Mouse (Mus musculus) stomach, embryonic 16.5 days (tissue): Measurements from ENCODE around the gene Brip1. TPM values are rescaled to one million over a fixed set of nuclear protein-coding genes. Genes with fewer than 3 reads are reported as not detected.

ENCODE experiments used
- ATAC-seq: fragments of 200-750 bp; cut with Nextera tagmentation; 2 replicates; pipeline ENCODE4 v1.8.0; 2017; ENCODE audit warnings: moderate number of reproducible peaks, moderate TSS enrichment; ENCODE audit not compliant: insufficient read depth, low FRiP score
- H3K27ac ChIP-seq: fragments of 300-500 bp; sonication (generic); 2 replicates; pipeline ENCODE4 v1.5.1; 2014; ENCODE audit warnings: low read length
- H3K27me3 ChIP-seq: fragments of 300-500 bp; sonication (generic); 2 replicates; pipeline ENCODE4 v1.6.1; 2014; ENCODE audit warnings: low read length, control low read depth, mixed read lengths; ENCODE audit not compliant: control insufficient read depth, insufficient read depth
- H3K36me3 ChIP-seq: fragments of 300-500 bp; sonication (generic); 2 replicates; pipeline ENCODE4 v1.6.1; 2014; ENCODE audit warnings: low read length; ENCODE audit not compliant: control insufficient read depth, insufficient read depth
- H3K4me1 ChIP-seq: fragments of 300-500 bp; sonication (generic); 2 replicates; pipeline ENCODE4 v1.6.1; 2014; ENCODE audit warnings: low read length, control low read depth, mixed read lengths; ENCODE audit not compliant: control insufficient read depth, insufficient read depth
- H3K4me2 ChIP-seq: fragments of 300-500 bp; sonication (generic); 2 replicates; pipeline ENCODE4 v1.6.1; 2014; ENCODE audit warnings: low read depth, low read length, mixed read lengths
- H3K4me3 ChIP-seq: fragments of 300-500 bp; sonication (generic); replicated peaks from 2 replicates; pipeline ENCODE4 v1.5.1; 2014; ENCODE audit warnings: mild to moderate bottlenecking, low read length
- H3K9ac ChIP-seq: fragments of 300-500 bp; sonication (generic); 2 replicates; pipeline ENCODE4 v1.6.1; 2014; ENCODE audit warnings: low read length
- H3K9me3 ChIP-seq: fragments of 300-500 bp; sonication (generic); replicated peaks from 2 replicates; pipeline ENCODE4 v1.6.1; 2016; ENCODE audit warnings: low read length, control low read depth; ENCODE audit not compliant: control insufficient read depth
- WGBS: fragments of 180-500 bp; shearing (Covaris S2); extraction: QIAGEN DNeasy Blood & Tissue Kit; methylation state at CpG from one replicate; pipeline ENCODE4 v1.1.7; 2014; 5-methylcytosine and 5-hydroxymethylcytosine counted together
- polyA plus RNA-seq: library from polyadenylated mRNA; unstranded; fragments of >200 nt; fragmentation: Nextera tagmentation; extraction: Ambion mirVana; gene quantifications from 2 replicates; pipeline ENCODE4 v1.2.1, GENCODE M21; 2015

Gene Brip1
- polyA plus RNA-seq, 1 experiment from 2014 or later: 9.5 TPM

GRCm38 (mm10) chr11:86022439-86022838, 178.6 kb downstream of the Brip1 start:
- Histone ChIP-seq H3K9me3 (no peaks in the 10 kb centered on the region), H3K4me3 (no peak overlapping the region), H3K9ac (no peak overlapping the region), H3K27ac (peak overlapping the region; percentile 52), H3K36me3 (no peaks in the 10 kb centered on the region), H3K4me1 (peaks cover 6% of the 10 kb centered on the region), H3K27me3 (no peaks in the 10 kb centered on the region), H3K4me2 (no peak overlapping the region)
- ATAC-seq: peak; percentile 90
- 30% methylated on average over 4 of the region's 4 CpGs for WGBS

GRCm38 (mm10) chr11:86020033-86020432, 181.0 kb downstream of the Brip1 start:
- no peak for ATAC-seq
- Histone ChIP-seq H3K9ac (no peak overlapping the region), H3K9me3 (no peaks in the 10 kb centered on the region), H3K4me2 (no peak overlapping the region), H3K4me3 (no peak overlapping the region), H3K27ac (no peak overlapping the region), H3K4me1 (peaks cover 6% of the 10 kb centered on the region), H3K27me3 (no peaks in the 10 kb centered on the region), H3K36me3 (no peaks in the 10 kb centered on the region)
- WGBS: 34% methylated on average over 1 of the region's 1 CpGs

GRCm38 (mm10) chr11:86016242-86016641, 184.8 kb downstream of the Brip1 start:
- Histone ChIP-seq H3K27me3 (no peaks in the 10 kb centered on the region), H3K4me2 (no peak overlapping the region), H3K9me3 (no peaks in the 10 kb centered on the region), H3K4me1 (no peaks in the 10 kb centered on the region), H3K27ac (no peak overlapping the region), H3K9ac (no peak overlapping the region), H3K36me3 (no peaks in the 10 kb centered on the region), H3K4me3 (no peak overlapping the region)
- ATAC-seq: no peak
- 49% methylated on average over 11 of the region's 11 CpGs for WGBS

- H3K27ac ChIP-seq: no peak overlapping the region
- no peak overlapping the region for H3K4me2 ChIP-seq
- no peaks in the 10 kb centered on the region for H3K36me3 ChIP-seq
- no peak overlapping the region for H3K9ac ChIP-seq
- H3K27me3 ChIP-seq: no peaks in the 10 kb centered on the region
- no peak overlapping the region for H3K4me3 ChIP-seq
- 60% methylated on average over 2 of the region's 2 CpGs for WGBS
- ATAC-seq: no peak
- H3K9me3 ChIP-seq: no peaks in the 10 kb centered on the region
- no peaks in the 10 kb centered on the region for H3K4me1 ChIP-seq
Measured at GRCm38 (mm10) chr11:86013087-86013486, 187.9 kb downstream of the Brip1 start.

GRCm38 (mm10) chr11:86010458-86010857, 190.5 kb downstream of the Brip1 start:
- H3K4me3 ChIP-seq: no peak overlapping the region
- H3K4me2 ChIP-seq: no peak overlapping the region
- no peaks in the 10 kb centered on the region for H3K9me3 ChIP-seq
- ATAC-seq: no peak
- H3K36me3 ChIP-seq: no peaks in the 10 kb centered on the region
- no peaks in the 10 kb centered on the region for H3K27me3 ChIP-seq
- H3K4me1 ChIP-seq: no peaks in the 10 kb centered on the region
- no peak overlapping the region for H3K9ac ChIP-seq
- no peak overlapping the region for H3K27ac ChIP-seq
- WGBS: 75% methylated on average over 4 of the region's 4 CpGs

GRCm38 (mm10) chr11:86008211-86008905, 192.6 kb downstream of the Brip1 start:
- H3K9ac ChIP-seq: no peak overlapping the region
- no peaks in the 10 kb centered on the region for H3K4me1 ChIP-seq
- no peak overlapping the region for H3K27ac ChIP-seq
- WGBS: 78% methylated on average over 10 of the region's 10 CpGs
- H3K36me3 ChIP-seq: no peaks in the 10 kb centered on the region
- H3K9me3 ChIP-seq: no peaks in the 10 kb centered on the region
- H3K27me3 ChIP-seq: no peaks in the 10 kb centered on the region
- no peak overlapping the region for H3K4me2 ChIP-seq
- no peak for ATAC-seq
- no peak overlapping the region for H3K4me3 ChIP-seq

Other genes with a start within 250 kb of the Brip1 start
- 22.2 and 23.0 TPM in 2 replicates for gene Ints2, start 56.4 kb upstream of the Brip1 start, polyA plus RNA-seq
- gene Med13, start 156.4 kb upstream of the Brip1 start, polyA plus RNA-seq: 7.2 and 9.1 TPM in 2 replicates